Mouse (Mus musculus) induced T-regulatory cell, adult 2 months (primary cell): ENCODE measurements around the gene Clpp.

ENCODE experiments used
- DNase-seq: peaks from one replicate; pipeline ENCODE4 v3.0.0-alpha.2; 2012; ENCODE audit warnings: low read depth

The Clpp gene

GRCm38 (mm10) chr17:56990115-56990746 is at the start of gene Clpp:
TSS of gene Clpp (plus strand) at chr17:56990305.
- DNase-seq = peak; percentile 98

GRCm38 (mm10) chr17:56950915-56951314 is 39.2 kb upstream of the Clpp start:
- peak; percentile 87 for DNase-seq

- no peak for DNase-seq
These were observed 37.5 kb upstream of the Clpp start for GRCm38 (mm10) chr17:56952639-56953038.

DNA sequence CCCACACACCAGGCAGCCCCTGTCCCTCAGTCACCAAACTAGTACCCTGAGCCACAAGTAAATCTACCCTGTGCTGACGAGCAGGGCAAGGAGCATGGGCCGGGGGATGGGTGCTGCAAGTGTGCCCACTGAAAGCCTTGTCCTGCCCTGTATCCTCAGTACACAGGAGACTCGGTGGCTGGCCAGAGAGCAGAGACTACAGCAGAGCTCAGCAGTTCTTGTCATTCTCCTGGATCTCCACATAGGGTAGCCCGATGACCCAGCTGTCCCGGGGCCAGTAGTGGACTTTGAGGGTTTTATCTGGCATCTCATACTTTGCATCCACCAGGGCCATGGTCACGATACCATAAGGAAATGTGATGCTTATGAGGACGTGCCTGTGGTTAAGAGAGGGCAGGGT is 35.2 kb upstream of the Clpp start:
- no peak for DNase-seq

DNA sequence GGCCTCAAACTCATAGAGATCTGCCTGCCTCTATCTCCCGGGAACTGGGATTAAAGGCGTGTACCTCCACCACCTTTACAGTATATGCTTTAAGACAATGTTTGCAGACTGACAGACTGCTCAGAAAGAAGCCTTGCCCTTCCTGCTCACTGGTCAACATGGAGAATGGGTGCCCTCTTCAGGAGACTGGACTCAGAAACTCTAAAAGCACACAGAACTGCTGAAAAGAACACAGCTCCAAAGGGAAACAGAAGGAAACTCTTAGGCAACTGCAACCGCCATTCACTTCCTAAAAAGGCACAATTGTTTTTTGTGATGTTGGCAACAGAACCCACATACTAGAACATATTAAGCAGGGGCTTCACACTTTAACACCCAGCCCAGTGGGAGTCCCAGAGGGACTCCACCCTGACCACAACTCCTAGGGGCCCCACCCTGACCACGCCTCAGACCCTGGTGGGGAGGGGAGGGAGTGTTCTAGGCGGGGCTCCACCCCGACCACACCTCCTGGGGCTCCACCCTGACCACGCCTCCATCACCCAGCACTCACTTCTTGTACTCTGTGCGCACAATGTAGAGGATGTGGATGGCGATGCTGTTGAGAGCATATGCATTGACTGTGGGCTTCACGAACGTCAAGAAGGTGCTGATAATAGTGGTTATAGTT is 32.2 kb upstream of the Clpp start:
- peak; percentile 73 for DNase-seq

- DNase-seq = no peak
These were observed 31.4 kb upstream of the Clpp start for GRCm38 (mm10) chr17:56958667-56959066.

- DNase-seq = no peak
These were observed 28.2 kb upstream of the Clpp start for GRCm38 (mm10) chr17:56961880-56962279.

GRCm38 (mm10) chr17:56962642-56963405 is 27.3 kb upstream of the Clpp start:
- DNase-seq = no peak

DNA sequence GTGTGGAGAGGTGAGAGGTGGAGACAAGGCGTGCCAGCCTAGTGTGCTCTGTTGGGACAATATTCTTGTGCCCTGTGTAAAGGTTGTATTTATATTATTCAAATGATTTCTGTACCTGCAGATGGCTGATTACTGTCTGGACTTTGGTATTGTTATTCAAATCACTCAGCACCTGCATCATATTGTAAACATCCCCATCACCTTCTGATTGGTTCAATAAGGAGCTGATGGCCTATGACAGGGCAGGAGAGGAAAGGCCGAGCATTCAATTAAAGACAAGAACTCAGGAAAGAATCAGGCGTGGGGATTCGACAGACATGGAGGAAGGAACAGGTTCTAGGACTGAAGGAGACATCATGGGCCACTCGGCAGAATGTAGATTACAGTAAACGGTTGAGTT is 26.5 kb upstream of the Clpp start:
- no peak for DNase-seq

- no peak for DNase-seq
These were observed 20.8 kb upstream of the Clpp start for GRCm38 (mm10) chr17:56969321-56969720.

DNA sequence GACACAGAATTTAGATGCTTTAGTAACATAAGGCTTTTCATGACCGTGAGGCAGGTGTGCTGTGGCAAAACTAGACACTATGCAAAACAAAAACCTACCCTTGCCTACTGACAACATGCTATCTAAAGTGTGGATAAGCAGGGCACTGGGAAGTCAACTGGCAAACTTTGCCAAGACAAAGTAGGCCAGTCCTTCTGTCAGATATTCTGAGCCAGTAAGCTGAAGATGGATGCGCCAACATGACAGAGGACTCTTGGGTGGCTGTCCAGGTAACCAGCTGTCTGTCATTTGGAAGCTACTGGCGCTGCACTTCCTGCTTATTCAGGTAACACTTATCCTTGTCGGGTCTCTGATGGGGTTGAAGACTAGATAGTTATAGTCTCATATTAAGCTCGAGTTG is 20.0 kb upstream of the Clpp start:
- DNase-seq = no peak

DNA sequence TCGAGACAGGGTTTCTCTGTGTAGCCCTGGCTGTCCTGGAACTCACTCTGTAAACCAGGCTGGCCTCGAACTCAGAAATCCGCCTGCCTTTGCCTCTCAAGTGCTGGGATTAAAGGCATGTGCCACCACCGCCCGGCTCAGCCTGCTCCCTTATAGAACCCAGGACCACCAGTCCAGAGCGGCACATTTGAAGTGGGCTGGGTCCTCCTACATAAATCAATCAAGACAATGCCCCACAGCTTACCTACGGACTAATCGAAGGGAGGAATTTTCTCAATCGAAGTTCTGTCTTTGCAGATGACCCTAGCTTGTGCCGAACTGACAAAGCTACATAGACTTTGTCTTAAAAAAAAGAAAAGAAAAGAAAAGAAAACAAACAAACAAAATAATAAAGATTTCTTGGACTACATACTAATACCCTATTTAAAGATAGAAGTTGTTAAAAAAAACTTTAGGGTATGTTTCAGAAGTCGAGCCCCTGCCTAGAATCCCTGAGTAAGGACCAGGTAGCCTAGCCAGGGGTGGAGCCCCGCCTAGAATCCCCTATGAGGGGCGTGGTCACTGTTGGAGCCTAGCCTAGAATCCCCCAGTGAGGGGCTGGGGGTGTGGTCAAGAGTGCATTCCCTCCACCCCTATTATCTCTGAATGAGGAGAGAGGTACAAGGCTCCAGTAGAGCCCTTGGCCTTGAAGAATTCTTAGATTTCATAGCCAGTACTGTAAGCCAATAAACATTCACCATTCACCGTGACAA is 16.0 kb upstream of the Clpp start:
- no peak for DNase-seq

DNA sequence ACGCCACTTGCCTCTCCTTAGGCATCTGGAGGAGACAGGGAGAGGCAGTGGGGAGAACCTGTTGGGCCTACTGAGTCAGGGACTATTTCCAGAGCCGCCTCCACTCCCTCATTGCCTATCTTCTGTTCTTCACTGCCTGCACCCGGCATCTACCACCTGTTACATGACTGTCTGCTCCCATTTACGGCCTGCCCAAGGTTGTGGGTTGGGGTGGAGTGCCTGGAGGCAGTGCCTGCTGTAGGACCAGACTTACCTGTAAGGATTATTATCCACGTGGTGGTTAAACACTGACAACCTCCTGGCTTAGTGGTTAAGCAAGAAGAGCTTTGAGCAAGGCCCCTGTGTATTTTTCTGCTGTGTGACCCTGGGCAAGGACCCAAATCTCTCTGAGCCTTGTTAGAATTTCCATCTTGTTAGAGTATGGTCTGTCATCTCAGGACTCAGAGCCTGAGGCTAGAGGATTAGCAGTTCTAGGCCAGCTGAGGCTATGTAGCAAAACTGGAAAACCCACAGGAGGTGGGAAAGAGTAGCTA is 15.3 kb upstream of the Clpp start:
- DNase-seq = no peak

DNA sequence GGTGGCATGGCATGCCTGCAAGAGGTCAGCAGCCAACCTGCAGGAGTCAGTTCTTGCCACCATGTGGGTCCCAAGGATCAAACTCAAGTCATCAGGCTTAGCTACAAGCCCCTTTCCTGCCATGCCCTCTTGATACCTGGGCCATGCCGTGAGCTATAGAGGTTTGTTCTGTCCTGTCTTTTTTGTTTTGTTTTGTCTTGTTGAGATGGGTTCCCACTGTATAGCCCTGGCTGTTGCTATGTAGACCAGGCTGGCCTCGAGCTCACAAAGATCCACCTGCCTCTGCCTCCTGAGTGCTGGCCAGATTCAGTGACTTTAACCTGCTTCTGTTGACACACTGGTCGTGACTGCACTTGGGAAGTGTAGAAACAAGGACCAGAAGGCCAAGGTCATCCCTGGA is 14.7 kb upstream of the Clpp start:
- DNase-seq = no peak

DNA sequence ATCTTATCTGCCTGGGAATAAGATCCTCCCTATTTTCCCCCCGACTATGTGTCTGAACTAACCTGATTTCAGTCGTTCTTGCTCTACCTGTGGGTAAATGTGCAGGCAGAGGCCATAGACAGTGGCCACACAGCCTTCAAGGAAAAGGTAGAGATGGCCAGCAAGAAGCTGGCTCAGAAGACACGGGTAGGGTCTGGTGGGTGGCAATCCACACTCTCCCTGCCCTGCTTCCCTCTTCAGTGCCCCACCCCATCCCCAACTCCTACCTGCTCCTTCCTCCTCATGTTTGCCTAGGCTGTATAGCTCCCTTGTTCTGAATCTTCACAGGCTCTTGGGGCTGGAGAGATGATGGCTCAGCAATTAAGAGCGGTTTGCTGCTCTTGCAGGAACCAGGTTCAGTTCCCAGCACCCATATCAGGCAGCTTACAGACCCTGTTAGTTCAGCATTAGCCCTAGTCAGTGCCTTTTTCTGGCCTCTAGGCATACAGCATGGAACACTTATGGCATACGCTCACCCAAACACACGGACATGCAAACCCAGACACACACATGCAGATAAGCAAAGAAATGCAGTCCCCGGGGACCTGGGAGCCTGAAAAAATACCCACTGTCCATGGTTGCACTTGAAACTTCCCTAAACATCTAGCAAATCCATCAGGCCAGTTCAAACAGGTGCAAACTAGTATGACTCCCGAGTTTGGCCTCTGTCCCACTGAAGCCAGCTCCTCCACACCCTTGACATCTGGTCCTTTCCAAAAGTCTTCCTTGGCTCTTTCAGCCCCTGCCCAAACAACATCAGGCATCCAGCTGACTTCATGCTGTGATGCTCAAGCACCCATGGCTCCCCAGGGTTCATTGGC is 13.3 kb upstream of the Clpp start:
- no peak for DNase-seq

DNA sequence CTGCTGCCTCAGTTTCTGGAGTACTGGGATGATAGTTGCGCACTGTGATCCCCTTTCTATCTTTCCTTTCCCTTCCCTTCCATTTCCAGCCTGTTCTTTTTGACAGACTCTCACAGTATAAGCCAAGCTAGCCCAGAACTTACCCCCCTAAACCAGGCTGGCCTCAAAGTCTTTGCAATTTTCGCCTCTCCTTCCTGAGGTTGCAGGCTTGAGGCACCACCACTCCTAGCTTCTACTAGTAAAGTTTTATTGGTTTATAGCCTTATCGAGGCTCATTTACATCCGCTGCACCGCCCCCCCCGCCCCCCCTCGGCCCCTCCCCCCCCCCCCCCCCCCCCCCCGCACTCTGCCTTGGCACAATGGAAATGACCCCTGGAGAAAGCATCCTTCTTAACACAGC is 10.6 kb upstream of the Clpp start:
- no peak for DNase-seq

DNA sequence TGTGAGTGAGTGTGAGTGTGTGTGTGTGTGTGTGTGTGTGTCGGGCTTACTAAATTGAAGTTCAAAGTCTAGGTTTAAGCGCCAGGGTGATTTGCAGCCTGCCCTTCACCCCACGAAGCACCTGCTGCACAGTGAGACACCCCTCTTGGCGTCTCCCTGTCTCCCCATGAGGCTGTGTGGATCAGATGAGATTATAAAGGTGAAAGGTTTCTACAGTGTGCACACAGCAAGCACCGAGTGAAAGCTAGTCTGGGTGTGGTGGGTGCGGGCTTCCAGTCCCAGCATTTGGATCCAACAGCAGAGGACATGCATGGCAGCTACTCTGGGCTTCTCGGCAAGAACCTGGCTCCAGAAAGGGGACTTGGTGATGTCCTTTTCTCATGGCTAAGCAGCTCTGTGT is 9.1 kb upstream of the Clpp start:
- DNase-seq = no peak

GRCm38 (mm10) chr17:56982013-56982412 is 8.1 kb upstream of the Clpp start, which contains the start of gene Acer1:
TSS of gene Acer1 (minus strand) at chr17:56982126.
- DNase-seq = no peak

GRCm38 (mm10) chr17:56984886-56985285 is 5.2 kb upstream of the Clpp start:
- no peak for DNase-seq

- DNase-seq = no peak
These were observed 4.4 kb upstream of the Clpp start for GRCm38 (mm10) chr17:56985656-56986055.

GRCm38 (mm10) chr17:56986105-56986805 is 3.9 kb upstream of the Clpp start:
- DNase-seq = no peak
